Mouse (Mus musculus): Measurements from ENCODE around the gene Lpar1.
A peak's percentile ranks its signal among the peaks of the same experiment; 100 is the strongest.

Lpar1 gene

GRCm38 (mm10) chr4:58553631-58554358 is at the start of gene Lpar1:
Gene Lpar1, minus strand, starts transcription at chr4:58553898.
- DNase-seq (ENCODE audit: low read depth), result no peak

GRCm38 (mm10) chr4:58585942-58586341 is 32.2 kb upstream of the Lpar1 start:
- DNase-seq (ENCODE audit: low read depth), result no peak

GRCm38 (mm10) chr4:58581191-58581590 is 27.5 kb upstream of the Lpar1 start:
- no peak for DNase-seq (ENCODE audit: low read depth)

GRCm38 (mm10) chr4:58580516-58580915 is 26.8 kb upstream of the Lpar1 start:
- DNase-seq (ENCODE audit: low read depth), result no peak

- DNase-seq (ENCODE audit: low read depth), result no peak
These were observed 26.4 kb upstream of the Lpar1 start for GRCm38 (mm10) chr4:58580098-58580497.

- DNase-seq (ENCODE audit: low read depth), result no peak
These were observed 24.8 kb upstream of the Lpar1 start for GRCm38 (mm10) chr4:58578488-58578887.

GRCm38 (mm10) chr4:58577382-58578048 is 23.8 kb upstream of the Lpar1 start:
- no peak for DNase-seq (ENCODE audit: low read depth)

- DNase-seq (ENCODE audit: low read depth), result no peak
These were observed 22.1 kb upstream of the Lpar1 start for GRCm38 (mm10) chr4:58575831-58576230.

- DNase-seq (ENCODE audit: low read depth), result no peak
These were observed 20.3 kb upstream of the Lpar1 start for GRCm38 (mm10) chr4:58574024-58574423.

- DNase-seq (ENCODE audit: low read depth), result no peak
These were observed 18.7 kb upstream of the Lpar1 start for GRCm38 (mm10) chr4:58572446-58572845.

GRCm38 (mm10) chr4:58571661-58572060 is 18.0 kb upstream of the Lpar1 start:
- no peak for DNase-seq (ENCODE audit: low read depth)

- DNase-seq (ENCODE audit: low read depth), result no peak
These were observed 17.5 kb upstream of the Lpar1 start for GRCm38 (mm10) chr4:58571232-58571631.

- no peak for DNase-seq (ENCODE audit: low read depth)
These were observed 14.8 kb upstream of the Lpar1 start for GRCm38 (mm10) chr4:58568486-58568885.

- no peak for DNase-seq (ENCODE audit: low read depth)
These were observed 9.1 kb upstream of the Lpar1 start for GRCm38 (mm10) chr4:58562776-58563175.

- no peak for DNase-seq (ENCODE audit: low read depth)
These were observed 3.3 kb upstream of the Lpar1 start for GRCm38 (mm10) chr4:58557001-58557400.

GRCm38 (mm10) chr4:58554359-58554838 is 701 bp upstream of the Lpar1 start:
- no peak for DNase-seq (ENCODE audit: low read depth)

GRCm38 (mm10) chr4:58552731-58553630 is 717 bp downstream of the Lpar1 start:
- DNase-seq (ENCODE audit: low read depth), result no peak

- DNase-seq (ENCODE audit: low read depth), result no peak
These were observed 1.5 kb downstream of the Lpar1 start for GRCm38 (mm10) chr4:58552229-58552628.

- DNase-seq (ENCODE audit: low read depth), result peak; percentile 4
These were observed 1.9 kb downstream of the Lpar1 start for GRCm38 (mm10) chr4:58551820-58552219.

GRCm38 (mm10) chr4:58547725-58548124 is 6.0 kb downstream of the Lpar1 start:
- DNase-seq (ENCODE audit: low read depth), result no peak

GRCm38 (mm10) chr4:58547273-58547565 is 6.5 kb downstream of the Lpar1 start:
- DNase-seq (ENCODE audit: low read depth), result no peak

GRCm38 (mm10) chr4:58546441-58547272 is 7.0 kb downstream of the Lpar1 start:
- DNase-seq (ENCODE audit: low read depth), result no peak

Data from naive thymus-derived CD4-positive, alpha-beta T cell, adult 2 months (primary cell).